Mouse (Mus musculus) thymus, adult 2 months (tissue): ENCODE data around the gene Scd2. TPM values are rescaled to one million over a fixed set of nuclear protein-coding genes. Genes with fewer than 3 reads are reported as not detected.
A peak's percentile ranks its signal among the peaks of the same experiment; 100 is the strongest.
"Not testable (repeated sequence)": the region's sequence is repeated elsewhere in the genome, so short reads cannot be mapped to it uniquely, and the experiment has no call there.

ENCODE experiments used
- DNase-seq: peaks from one replicate; pipeline ENCODE4 v3.0.0; 2021
- H3K27ac ChIP-seq: fragments of 200-500 bp; 2 replicates; pipeline ENCODE4 v1.5.1; 2012; ENCODE audit warnings: low read length, control low read depth; ENCODE audit not compliant: control insufficient read depth, insufficient read depth
- H3K27me3 ChIP-seq: fragments of 200-500 bp; 2 replicates; pipeline ENCODE4 v1.6.1; 2012; ENCODE audit warnings: mild to moderate bottlenecking, low read length, moderate library complexity, mixed read lengths; ENCODE audit not compliant: control insufficient read depth, insufficient read depth
- H3K36me3 ChIP-seq: fragments of 200-500 bp; 2 replicates; pipeline ENCODE4 v1.6.1; 2012; ENCODE audit warnings: mild to moderate bottlenecking, low read length, moderate library complexity; ENCODE audit not compliant: control insufficient read depth, insufficient read depth
- H3K4me1 ChIP-seq: fragments of 200-500 bp; replicated peaks from 2 replicates; pipeline ENCODE4 v1.6.1; 2012; ENCODE audit warnings: low read length; ENCODE audit not compliant: control insufficient read depth, insufficient read depth
- H3K4me3 ChIP-seq: fragments of 200-500 bp; 2 replicates; pipeline ENCODE4 v1.5.1; 2012; ENCODE audit warnings: mild to moderate bottlenecking, low read length, control low read depth, moderate library complexity; ENCODE audit not compliant: control insufficient read depth, insufficient read depth
- CTCF ChIP-seq: fragments of 200-500 bp; IDR thresholded peaks from 2 replicates; pipeline ENCODE4 v1.5.1; 2012; ENCODE audit warnings: mild to moderate bottlenecking, control low read depth, low read length, moderate library complexity, borderline replicate concordance; ENCODE audit not compliant: control insufficient read depth, poor library complexity, insufficient read depth; ENCODE audit errors: extremely low read depth
- POLR2A ChIP-seq: fragments of 200-500 bp; IDR thresholded peaks from 2 replicates; pipeline ENCODE4 v1.6.1; 2012; ENCODE audit warnings: mild to moderate bottlenecking, low read length, control low read depth, moderate library complexity; ENCODE audit not compliant: control insufficient read depth, poor library complexity, insufficient read depth; ENCODE audit errors: extremely low read depth
- WGBS: fragments of 180-500 bp; shearing (Covaris S2); methylation state at CpG from one replicate; pipeline ENCODE4 v1.1.7; 2018; 5-methylcytosine and 5-hydroxymethylcytosine counted together
- polyA plus RNA-seq: library from polyadenylated mRNA; depleted of rRNA; stranded (reverse); fragments of >200 nt; gene quantifications from 2 replicates; pipeline ENCODE4 v1.2.3, GENCODE M21; 2012

The Scd2 gene
- polyA plus RNA-seq, 1 experiment: 261 TPM

DNA sequence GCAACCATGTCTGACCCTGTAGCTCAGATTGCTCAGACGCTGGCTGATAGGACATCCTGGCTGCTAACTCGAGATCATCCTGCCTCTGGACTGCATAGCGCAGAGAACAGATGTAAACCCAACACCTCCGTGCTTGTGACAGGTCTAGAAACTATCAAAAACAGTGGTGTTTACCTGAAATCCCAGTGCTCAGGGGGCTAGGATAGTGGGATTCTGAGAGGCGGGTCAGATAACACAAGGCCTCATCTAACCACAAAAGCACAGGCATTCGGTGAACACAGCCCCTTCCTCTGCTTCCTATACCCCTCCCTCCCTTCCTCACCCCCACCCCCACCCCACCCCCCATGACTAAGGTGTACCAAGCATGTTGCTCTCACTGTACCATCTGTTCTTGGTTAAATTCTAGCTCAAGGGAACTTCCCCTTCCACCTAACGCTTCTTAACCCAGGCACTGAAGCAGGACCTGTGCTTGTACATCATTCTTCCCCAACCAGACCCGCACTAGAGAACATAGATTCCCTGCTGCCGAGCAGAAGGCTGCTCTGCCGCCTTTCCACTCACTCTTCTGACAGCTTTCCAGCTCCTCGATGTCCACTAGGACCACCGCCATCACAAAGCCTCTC is 41.4 kb upstream of the Scd2 start:
- Histone ChIP-seq H3K27me3 (no peaks in the 10 kb centered on the region), H3K27ac (peak overlapping the region; percentile 67), H3K36me3 (no peaks in the 10 kb centered on the region), H3K4me1 (peaks cover 49% of the 10 kb centered on the region), H3K4me3 (no peak overlapping the region)
- TF ChIP-seq POLR2A: no peak
- TF ChIP-seq CTCF: no peak
- WGBS: 31% methylated on average over 12 of the region's 12 CpGs
- DNase-seq: no peak

- 95% methylated on average over 4 of the region's 4 CpGs for WGBS
- not testable (repeated sequence) for DNase-seq, H3K27me3 ChIP-seq, H3K36me3 ChIP-seq, H3K4me3 ChIP-seq
- Histone ChIP-seq H3K4me1 (peaks cover 42% of the 10 kb centered on the region), H3K27ac (peak overlapping the region; percentile 39)
Measured at GRCm38 (mm10) chr19:44254106-44254505, 39.4 kb upstream of the Scd2 start.

DNA sequence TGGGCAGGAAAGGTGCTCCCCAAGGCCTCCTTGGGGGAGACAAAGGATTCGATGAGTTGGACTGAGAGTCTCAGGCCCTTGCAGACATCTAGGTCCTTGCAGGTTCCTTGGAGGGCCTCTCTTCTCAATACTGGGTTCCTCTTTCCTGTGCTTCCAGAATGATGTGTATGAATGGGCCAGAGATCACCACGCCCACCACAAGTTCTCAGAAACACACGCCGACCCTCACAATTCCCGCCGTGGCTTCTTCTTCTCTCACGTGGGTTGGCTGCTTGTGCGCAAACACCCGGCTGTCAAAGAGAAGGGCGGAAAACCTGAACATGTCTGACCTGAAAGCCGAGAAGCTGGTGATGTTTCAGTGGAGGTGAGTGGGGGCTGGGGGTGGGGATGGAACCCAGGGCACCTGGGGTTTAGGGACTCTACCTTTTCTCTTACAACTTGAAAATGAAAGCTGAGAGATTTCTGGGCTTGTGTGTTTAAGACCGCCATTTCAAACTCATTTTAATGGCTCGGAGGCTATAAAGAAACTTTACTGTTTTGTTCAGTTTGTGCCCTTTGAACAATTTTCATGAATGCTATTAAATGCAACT is 36.0 kb upstream of the Scd2 start:
- DNase-seq: no peak
- H3K4me3 ChIP-seq: no peak overlapping the region
- TF ChIP-seq CTCF (no peak), POLR2A (no peak)
- 66% methylated on average over 13 of the region's 13 CpGs for WGBS
- H3K27me3 ChIP-seq: no peaks in the 10 kb centered on the region
- no peak overlapping the region for H3K27ac ChIP-seq
- H3K4me1 ChIP-seq: peaks cover 27% of the 10 kb centered on the region
- H3K36me3 ChIP-seq: no peaks in the 10 kb centered on the region

DNA sequence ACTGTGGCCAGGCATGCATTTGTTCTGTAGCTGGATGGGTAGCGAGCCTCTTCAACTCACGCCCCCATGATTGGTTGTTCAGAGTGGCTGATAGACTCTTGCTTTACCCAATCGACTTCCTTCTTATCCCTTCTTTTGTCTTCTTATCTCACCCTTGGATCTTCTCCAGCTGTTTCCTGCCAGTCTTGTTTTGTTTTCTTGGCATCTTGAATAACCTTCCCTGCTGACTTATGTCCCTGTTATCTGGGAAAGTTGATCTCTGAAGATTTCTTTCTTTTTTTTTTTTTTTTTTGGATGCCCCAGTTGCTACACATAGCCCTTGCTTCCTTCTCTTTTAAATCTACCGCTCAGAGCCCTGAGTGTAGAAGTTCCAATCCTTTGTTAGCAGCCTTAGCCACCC is 34.0 kb upstream of the Scd2 start:
- no peaks in the 10 kb centered on the region for H3K36me3 ChIP-seq
- 63% methylated on average over 4 of the region's 4 CpGs for WGBS
- H3K4me3 ChIP-seq: no peak overlapping the region
- no peak overlapping the region for H3K27ac ChIP-seq
- DNase-seq: no peak
- H3K4me1 ChIP-seq: peaks cover 9% of the 10 kb centered on the region
- TF ChIP-seq CTCF (no peak), POLR2A (no peak)
- no peaks in the 10 kb centered on the region for H3K27me3 ChIP-seq

- H3K4me3 ChIP-seq: no peak overlapping the region
- 76% methylated on average over 5 of the region's 5 CpGs for WGBS
Measured at GRCm38 (mm10) chr19:44260487-44260886, 33.0 kb upstream of the Scd2 start.

DNA sequence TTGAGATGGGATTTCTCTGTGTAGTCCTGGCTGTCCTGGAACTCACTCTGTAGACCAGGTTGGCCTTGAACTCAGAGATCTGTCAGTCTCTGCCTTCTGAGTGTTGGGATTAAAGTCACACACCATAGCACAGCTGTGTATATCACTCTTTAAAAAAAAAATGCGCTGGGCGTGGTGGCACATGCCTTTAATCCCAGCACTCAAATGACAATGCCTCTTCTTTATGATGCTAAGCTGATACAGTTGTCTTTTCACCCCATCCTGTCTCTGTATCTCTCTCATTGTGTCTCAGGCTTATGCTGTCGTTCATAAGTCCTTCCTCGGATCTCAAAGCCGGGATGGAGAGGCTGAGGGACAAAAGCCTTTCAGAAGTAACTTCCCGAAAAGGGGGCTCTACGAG is 31.7 kb upstream of the Scd2 start:
- peaks cover 19% of the 10 kb centered on the region for H3K4me1 ChIP-seq
- TF ChIP-seq POLR2A (no peak), CTCF (no peak)
- H3K27ac ChIP-seq: no peak overlapping the region
- no peak overlapping the region for H3K4me3 ChIP-seq
- no peaks in the 10 kb centered on the region for H3K36me3 ChIP-seq
- no peaks in the 10 kb centered on the region for H3K27me3 ChIP-seq
- WGBS: 94% methylated on average over 7 of the region's 7 CpGs
- DNase-seq: no peak

More at GRCm38 (mm10) chr19:44260487-44260886, 33.0 kb upstream of the Scd2 start:
- TF ChIP-seq POLR2A: no peak
- TF ChIP-seq CTCF: 0 out of 2 replicates have a peak, but pooled peaks have one; percentile 16
- H3K4me1 ChIP-seq: peaks cover 13% of the 10 kb centered on the region
- H3K27ac ChIP-seq: no peak overlapping the region
- H3K36me3 ChIP-seq: no peaks in the 10 kb centered on the region
- no peaks in the 10 kb centered on the region for H3K27me3 ChIP-seq
- no peak for DNase-seq

DNA sequence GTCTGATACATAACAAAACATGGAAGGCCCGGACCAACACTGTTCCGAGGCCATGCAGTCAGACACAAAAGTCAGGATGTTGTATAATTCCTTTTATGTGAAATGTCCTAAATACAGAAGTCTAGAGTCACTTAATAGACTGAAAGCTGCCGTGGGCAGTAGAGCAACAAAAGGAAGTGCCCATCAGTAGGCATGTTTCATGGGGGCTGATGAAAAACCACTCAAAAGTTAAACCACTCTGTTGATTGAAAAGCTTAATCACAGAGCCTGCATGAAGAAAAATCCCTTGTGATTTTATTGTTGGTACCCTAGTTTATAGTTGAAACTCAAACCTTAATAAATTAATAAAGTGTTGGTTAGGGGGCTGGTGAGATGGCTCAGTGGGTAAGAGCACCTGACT is 29.9 kb upstream of the Scd2 start:
- Histone ChIP-seq H3K27me3 (no peaks in the 10 kb centered on the region), H3K36me3 (no peaks in the 10 kb centered on the region), H3K27ac (no peak overlapping the region), H3K4me3 (no peak overlapping the region), H3K4me1 (peaks cover 14% of the 10 kb centered on the region)
- no peak for DNase-seq
- TF ChIP-seq POLR2A (no peak), CTCF (no peak)
- 79% methylated on average over 3 of the region's 3 CpGs for WGBS

DNA sequence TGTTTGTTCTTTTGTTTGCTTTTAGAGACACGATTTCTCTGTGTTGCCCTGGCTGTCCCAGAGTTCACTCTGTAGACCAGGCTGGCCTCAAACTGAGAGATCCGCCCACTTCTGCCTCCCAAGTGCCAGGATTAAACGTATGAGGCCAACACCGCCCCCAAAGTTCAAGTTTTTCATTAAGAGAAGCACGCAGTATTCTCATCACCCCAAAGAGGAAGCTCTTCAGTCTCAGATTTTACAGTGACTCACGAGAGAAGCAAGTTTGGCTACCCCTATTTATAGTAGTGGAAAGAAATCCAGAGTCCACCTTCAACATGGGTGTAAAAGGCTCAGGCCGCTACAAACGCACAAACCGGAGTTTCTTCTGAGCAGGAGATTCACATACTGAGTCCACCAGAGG is 29.2 kb upstream of the Scd2 start:
- Histone ChIP-seq H3K27ac (no peak overlapping the region), H3K36me3 (no peaks in the 10 kb centered on the region), H3K4me3 (no peak overlapping the region), H3K4me1 (peaks cover 14% of the 10 kb centered on the region), H3K27me3 (no peaks in the 10 kb centered on the region)
- TF ChIP-seq POLR2A: no peak
- no peak for TF ChIP-seq CTCF
- no peak for DNase-seq
- WGBS: 52% methylated on average over 9 of the region's 9 CpGs
